Mouse (Mus musculus) heart, adult 2 months (tissue): ENCODE measurements around the gene Tcte2. TPM values are rescaled to one million over a fixed set of nuclear protein-coding genes. Genes with fewer than 3 reads are reported as not detected.
A peak's percentile ranks its signal among the peaks of the same experiment; 100 is the strongest.

Source experiments
- DNase-seq, 2 experiments: peaks; one replicate each; pipeline ENCODE4 v3.0.0; 2021
- H3K27ac ChIP-seq: fragments of 200-600 bp; 2 replicates; pipeline ENCODE4 v1.8.1; 2022
- H3K27me3 ChIP-seq: fragments of 200-500 bp; 2 replicates; pipeline ENCODE4 v1.6.1; 2012; ENCODE audit warnings: mild to moderate bottlenecking, low read length, inconsistent platforms, mixed read lengths; ENCODE audit not compliant: control insufficient read depth, insufficient read depth
- H3K36me3 ChIP-seq: fragments of 200-500 bp; 2 replicates; pipeline ENCODE4 v1.6.1; 2012; ENCODE audit warnings: low read length, inconsistent platforms; ENCODE audit not compliant: control insufficient read depth, insufficient read depth
- H3K4me1 ChIP-seq: fragments of 200-500 bp; 2 replicates; pipeline ENCODE4 v1.6.1; 2011; ENCODE audit warnings: low read length; ENCODE audit not compliant: control insufficient read depth, insufficient read depth
- H3K4me3 ChIP-seq: fragments of 200-600 bp; 2 replicates; pipeline ENCODE4 v1.8.1; 2022
- H3K79me2 ChIP-seq: fragments of 200-500 bp; replicated peaks from 2 replicates; pipeline ENCODE4 v1.6.1; 2012; ENCODE audit warnings: mild to moderate bottlenecking, inconsistent platforms, low read length, moderate library complexity, mixed read lengths; ENCODE audit not compliant: control insufficient read depth, insufficient read depth
- H3K9ac ChIP-seq: fragments of 200-500 bp; 2 replicates; pipeline ENCODE4 v1.6.1; 2012; ENCODE audit warnings: low read depth, mild to moderate bottlenecking, control low read depth, inconsistent platforms, low read length, mixed read lengths
- CTCF ChIP-seq: fragments of 200-600 bp; IDR thresholded peaks from 2 replicates; pipeline ENCODE4 v1.8.1; 2022; ENCODE audit warnings: antibody characterized with exemption, mild to moderate bottlenecking, moderate library complexity
- EP300 ChIP-seq: fragments of 200-500 bp; IDR thresholded peaks from 2 replicates; pipeline ENCODE4 v1.6.1; 2011; ENCODE audit warnings: low read depth, low read length, control low read depth; ENCODE audit not compliant: insufficient read depth
- POLR2A ChIP-seq: fragments of 200-500 bp; IDR thresholded peaks from 2 replicates; pipeline ENCODE4 v1.6.1; 2011; ENCODE audit warnings: mild to moderate bottlenecking, low read depth, low read length, control low read depth; ENCODE audit not compliant: insufficient read depth
- WGBS: fragments of 180-500 bp; shearing (Covaris S2); methylation state at CpG from one replicate; pipeline ENCODE4 v1.1.7; 2018; 5-methylcytosine and 5-hydroxymethylcytosine counted together
- intact Hi-C: fragments of 180-260 bp; cut with DNase I; formaldehyde crosslinking; loops from one replicate; pipeline ENCODE4 v1.15.1; 2025
- polyA plus RNA-seq: library from polyadenylated mRNA; depleted of rRNA; stranded (reverse); fragments of >200 nt; gene quantifications from 2 replicates; pipeline ENCODE4 v1.2.3, GENCODE M21; 2012
- total RNA-seq, 2 experiments: library from RNA; stranded (reverse); gene quantifications; 2 replicates each; pipeline ENCODE4 v1.2.3; 2021

Gene Tcte2
- total and polyA plus RNA-seq, 3 experiments = 2.5 to 6.3 (median 3.8) TPM

- H3K4me3 ChIP-seq = no peak overlapping the region
- peak overlapping the region; percentile 81 for H3K27ac ChIP-seq
- no peaks in the 10 kb centered on the region for H3K79me2 ChIP-seq
- WGBS = 61% methylated on average over 7 of the region's 7 CpGs
- peaks cover 16% of the 10 kb centered on the region for H3K4me1 ChIP-seq
- TF ChIP-seq EP300 (no peak), POLR2A (no peak), CTCF (no peak)
- intact Hi-C loops = loop anchor here (1.0 to 5.0 kb wide), 4 partner anchors 15 to 212 kb away; no protein-coding TSS in a partner anchor
- no peaks in the 10 kb centered on the region for H3K36me3 ChIP-seq
- 0 out of 2 replicates have a peak overlapping the region, but pooled peaks have one; percentile 46 for H3K9ac ChIP-seq
- DNase-seq = no peak
- no peaks in the 10 kb centered on the region for H3K27me3 ChIP-seq
Observed at GRCm38 (mm10) chr17:13684256-13684655, 77.4 kb downstream of the Tcte2 start.

DNA sequence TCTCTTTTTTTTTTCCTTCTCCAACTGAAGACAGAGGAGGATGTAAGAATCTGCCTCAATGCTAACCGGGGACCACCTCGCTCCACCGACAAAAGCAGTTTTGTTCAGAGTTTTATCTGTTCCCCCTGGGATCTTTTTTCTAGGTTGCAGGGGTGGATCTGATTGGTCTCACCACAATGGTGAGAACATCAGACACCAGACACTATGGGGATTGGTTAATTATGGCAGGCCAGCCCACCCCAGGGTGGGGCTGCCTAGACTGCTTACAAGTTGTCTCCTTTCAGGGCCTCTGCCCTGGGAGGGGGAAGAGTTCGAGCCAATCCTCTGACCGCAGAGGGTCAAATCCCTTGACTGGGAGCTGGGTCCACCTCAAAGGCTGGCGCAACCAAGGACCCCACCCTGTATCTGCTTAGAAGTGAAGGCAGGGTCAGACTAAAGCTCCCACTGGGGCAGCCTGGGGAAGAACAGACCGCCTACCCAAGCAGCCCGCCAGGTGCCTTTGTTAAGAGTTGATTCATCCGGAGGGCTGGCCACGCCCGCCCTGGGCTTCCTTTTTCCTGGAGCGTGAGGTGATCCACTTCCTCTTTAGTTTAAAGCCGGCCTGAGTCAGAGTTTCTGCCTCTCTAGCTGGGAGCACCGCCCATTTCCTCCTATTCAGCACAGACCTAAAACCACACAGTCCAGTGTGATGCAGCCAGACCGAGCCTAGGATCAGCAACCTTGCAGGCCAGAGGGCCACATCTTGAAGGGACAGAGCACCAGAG is 78.0 kb downstream of the Tcte2 start:
- Histone ChIP-seq H3K36me3 (no peaks in the 10 kb centered on the region), H3K4me1 (peaks cover 16% of the 10 kb centered on the region), H3K27ac (peak overlapping the region; percentile 81), H3K27me3 (no peaks in the 10 kb centered on the region), H3K9ac (peak overlapping the region; percentile 63), H3K4me3 (peak overlapping the region; percentile 62), H3K79me2 (no peaks in the 10 kb centered on the region)
- DNase-seq = peak; percentile 83 to 93
- intact Hi-C loops = loop anchor here (1.0 to 5.0 kb wide), 5 partner anchors 16 to 211 kb away; partner anchors contain the start of gene Afdn
- WGBS = 34% methylated on average over 15 of the region's 15 CpGs
- TF ChIP-seq CTCF (0 out of 2 replicates have a peak, but pooled peaks have one; percentile 11), POLR2A (peak; percentile 89), EP300 (peak; percentile 92)

- intact Hi-C loops = loop anchor here (1.0 to 5.0 kb wide), 4 partner anchors 54 to 211 kb away; partner anchors contain the start of gene Afdn
- Histone ChIP-seq H3K27me3 (no peaks in the 10 kb centered on the region), H3K4me1 (peaks cover 18% of the 10 kb centered on the region), H3K4me3 (peak overlapping the region; percentile 62), H3K36me3 (peaks cover 2% of the 10 kb centered on the region; the same call in 1 of the 2 replicates), H3K27ac (peak overlapping the region; percentile 81), H3K79me2 (no peaks in the 10 kb centered on the region), H3K9ac (peak overlapping the region; percentile 63)
- TF ChIP-seq CTCF (no peak), EP300 (no peak), POLR2A (no peak)
- WGBS = 35% methylated on average over 4 of the region's 4 CpGs
- DNase-seq = peak in 1 of 2 experiments; percentile 54
Observed at GRCm38 (mm10) chr17:13683027-13683410, 78.6 kb downstream of the Tcte2 start.

DNA sequence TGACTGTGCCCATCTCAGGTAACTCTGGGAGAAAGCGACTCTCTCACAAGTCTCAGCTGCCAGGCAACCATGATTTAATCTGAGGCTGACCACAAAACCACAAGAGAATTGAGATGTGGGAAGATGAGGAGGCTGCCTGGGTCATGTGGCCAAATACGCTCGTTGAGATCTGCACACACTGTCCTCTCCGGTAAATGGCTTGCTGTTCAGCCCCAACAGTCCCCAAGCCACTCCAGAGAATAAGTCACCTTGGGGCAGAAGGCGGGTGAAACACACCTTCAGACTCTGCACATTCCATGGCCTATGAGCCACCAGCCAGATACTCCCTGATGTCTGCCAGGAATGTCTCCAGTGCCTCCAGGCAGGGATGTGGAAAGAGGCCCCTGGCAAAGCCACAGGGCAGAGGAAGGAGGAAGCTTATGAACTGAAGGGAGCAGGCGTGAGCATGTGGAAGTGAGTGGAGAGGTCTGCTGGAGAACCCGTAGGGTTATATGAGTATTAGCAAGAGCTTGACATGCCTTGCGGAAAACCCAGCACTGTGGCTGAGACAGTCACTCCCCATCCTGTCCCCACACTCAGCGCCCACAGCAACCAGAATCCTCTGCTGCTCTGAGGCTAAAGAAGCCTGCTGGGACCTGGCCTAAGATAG is 79.1 kb downstream of the Tcte2 start:
- WGBS = 36% methylated on average over 9 of the region's 9 CpGs
- DNase-seq = peak; percentile 52 to 55
- H3K4me3 ChIP-seq = peak overlapping the region; percentile 62
- peaks cover 2% of the 10 kb centered on the region; the same call in 1 of the 2 replicates for H3K36me3 ChIP-seq
- no peaks in the 10 kb centered on the region for H3K27me3 ChIP-seq
- TF ChIP-seq POLR2A (0 out of 2 replicates have a peak, but pooled peaks have one; percentile 27), CTCF (no peak)
- peak overlapping the region; percentile 63 for H3K9ac ChIP-seq
- intact Hi-C loops = loop anchor here (1.0 to 5.0 kb wide), 4 partner anchors 55 to 210 kb away; partner anchors contain the start of gene Afdn
- H3K79me2 ChIP-seq = no peaks in the 10 kb centered on the region
- H3K27ac ChIP-seq = peak overlapping the region; percentile 81
- H3K4me1 ChIP-seq = peaks cover 18% of the 10 kb centered on the region

DNA sequence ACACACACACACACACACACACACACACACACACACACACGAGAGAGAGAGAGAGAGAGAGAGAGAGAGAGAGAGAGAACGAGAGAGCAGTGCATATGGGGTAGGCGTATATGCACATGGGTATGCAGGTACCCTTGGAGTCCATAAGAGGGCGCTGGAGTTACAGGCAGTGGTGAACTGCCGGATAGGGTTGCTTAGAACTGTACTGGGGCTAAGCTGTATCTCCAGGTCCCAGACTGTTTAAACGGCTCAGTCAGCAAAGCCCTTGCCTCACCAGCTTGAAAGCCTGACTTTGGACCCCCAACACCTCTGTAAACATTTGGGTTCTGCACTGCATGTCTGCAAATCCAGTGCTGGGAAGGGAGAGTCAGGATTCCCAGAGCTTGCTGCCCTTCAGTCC is 79.9 kb downstream of the Tcte2 start:
- intact Hi-C loops = loop anchor here (5.0 kb wide), 3 partner anchors 56 to 209 kb away; no protein-coding TSS in a partner anchor
- Histone ChIP-seq H3K4me1 (peaks cover 15% of the 10 kb centered on the region), H3K27me3 (no peaks in the 10 kb centered on the region), H3K36me3 (peaks cover 2% of the 10 kb centered on the region; the same call in 1 of the 2 replicates), H3K79me2 (no peaks in the 10 kb centered on the region), H3K27ac (peak overlapping the region; percentile 81), H3K4me3 (peak overlapping the region; percentile 62), H3K9ac (no peak overlapping the region)
- TF ChIP-seq POLR2A (no peak), CTCF (peak; percentile 53)
- 89% methylated on average over 6 of the region's 6 CpGs for WGBS
- no peak for DNase-seq
